Mouse (Mus musculus) left cerebral cortex, adult 18-20 months (tissue): ENCODE results near the gene Olfr430. TPM values are rescaled to one million over a fixed set of nuclear protein-coding genes. Genes with fewer than 3 reads are reported as not detected.

Source experiments
- total RNA-seq, 2 experiments: library from RNA; stranded (reverse); gene quantifications; 2 replicates each; pipeline ENCODE4 v1.2.3; 2021

Olfr430 gene
- total RNA-seq, 2 experiments from 2014 or later, result not detected

Other genes starting within 250 kb of the Olfr430 start
- not detected for gene Ifi211, start 153.6 kb upstream of the Olfr430 start, total RNA-seq
- gene Mndal, start 124.1 kb upstream of the Olfr430 start, total RNA-seq, result 1 to 10 TPM in 1 of 2 experiments, under 1 TPM in 1; 0.86 to 1.6 TPM
- gene Ifi203, start 123.9 kb upstream of the Olfr430 start, total RNA-seq, result under 1 TPM; 0.53 to 0.59 TPM
- not detected for gene Ifi202b, start 83.9 kb upstream of the Olfr430 start, total RNA-seq
- not detected for gene Ifi205, start 34.8 kb upstream of the Olfr430 start, total RNA-seq
- gene Olfr433, start 25.9 kb upstream of the Olfr430 start, total RNA-seq, result not detected
- not detected for gene Olfr432, start 17.4 kb upstream of the Olfr430 start, total RNA-seq
- not detected for gene Olfr429, start 17.7 kb downstream of the Olfr430 start, total RNA-seq
- gene Olfr427, start 30.3 kb downstream of the Olfr430 start, total RNA-seq, result not detected
- gene Olfr231, start 54.6 kb downstream of the Olfr430 start, total RNA-seq, result not detected
- not detected for gene Olfr424, start 64.9 kb downstream of the Olfr430 start, total RNA-seq
- gene Olfr420, start 89.0 kb downstream of the Olfr430 start, total RNA-seq, result not detected
- under 1 TPM; 0.05 to 0.07 TPM for gene Spta1, start 106.2 kb downstream of the Olfr430 start, total RNA-seq
- not detected for gene Olfr419, start 185.5 kb downstream of the Olfr430 start, total RNA-seq